Mouse (Mus musculus) forebrain, embryonic 13.5 days (tissue): ENCODE results near the gene Yipf2. TPM values are rescaled to one million over a fixed set of nuclear protein-coding genes. Genes with fewer than 3 reads are reported as not detected.
"Not testable (repeated sequence)": the region's sequence is repeated elsewhere in the genome, so short reads cannot be mapped to it uniquely, and the experiment has no call there.

ENCODE experiments used
- ATAC-seq: fragments of 200-750 bp; cut with Nextera tagmentation; 2 replicates; pipeline ENCODE4 v1.8.0; 2017
- H3K27ac ChIP-seq: fragments of 300-500 bp; sonication (generic); 2 replicates; pipeline ENCODE4 v1.5.1; 2015; ENCODE audit warnings: inconsistent platforms, mild to moderate bottlenecking, moderate library complexity
- H3K27me3 ChIP-seq: fragments of 300-500 bp; sonication (generic); 2 replicates; pipeline ENCODE4 v1.6.1; 2015; ENCODE audit warnings: mild to moderate bottlenecking, inconsistent platforms
- H3K36me3 ChIP-seq: fragments of 300-500 bp; sonication (generic); 2 replicates; pipeline ENCODE4 v1.6.1; 2015; ENCODE audit warnings: mild to moderate bottlenecking, inconsistent platforms; ENCODE audit not compliant: poor library complexity, severe bottlenecking
- H3K4me1 ChIP-seq: fragments of 300-500 bp; sonication (generic); 2 replicates; pipeline ENCODE4 v1.6.1; 2015; ENCODE audit warnings: inconsistent platforms
- H3K4me2 ChIP-seq: fragments of 300-500 bp; sonication (generic); 2 replicates; pipeline ENCODE4 v1.6.1; 2015; ENCODE audit warnings: inconsistent platforms, mild to moderate bottlenecking, moderate library complexity
- H3K4me3 ChIP-seq: fragments of 300-500 bp; sonication (generic); 2 replicates; pipeline ENCODE4 v1.5.1; 2015; ENCODE audit warnings: mild to moderate bottlenecking, inconsistent platforms
- H3K9ac ChIP-seq: fragments of 300-500 bp; sonication (generic); 2 replicates; pipeline ENCODE4 v1.6.1; 2015; ENCODE audit warnings: mild to moderate bottlenecking, inconsistent platforms
- H3K9me3 ChIP-seq: fragments of 300-500 bp; sonication (generic); replicated peaks from 2 replicates; pipeline ENCODE4 v1.6.1; 2016; ENCODE audit warnings: inconsistent platforms
- WGBS: fragments of 180-500 bp; shearing (Covaris S2); methylation state at CpG from one replicate; pipeline ENCODE4 v1.1.7; 2015; 5-methylcytosine and 5-hydroxymethylcytosine counted together
- microRNA counts: library from miRNA; unstranded; fragments of <30 nt; microRNA quantifications from one replicate; lab custom pipeline; 2016
- microRNA-seq: library from miRNA; unstranded; fragments of <30 nt; microRNA quantifications from one replicate; pipeline ENCODE4, GENCODE M21; 2016
- polyA plus RNA-seq: library from polyadenylated mRNA; unstranded; fragments of >200 nt; fragmentation: Nextera tagmentation; extraction: Ambion mirVana; gene quantifications from 2 replicates; pipeline ENCODE4 v1.2.1, GENCODE M21; 2015

The Yipf2 gene
- polyA plus RNA-seq, 1 experiment from 2014 or later = 20.6 TPM

DNA sequence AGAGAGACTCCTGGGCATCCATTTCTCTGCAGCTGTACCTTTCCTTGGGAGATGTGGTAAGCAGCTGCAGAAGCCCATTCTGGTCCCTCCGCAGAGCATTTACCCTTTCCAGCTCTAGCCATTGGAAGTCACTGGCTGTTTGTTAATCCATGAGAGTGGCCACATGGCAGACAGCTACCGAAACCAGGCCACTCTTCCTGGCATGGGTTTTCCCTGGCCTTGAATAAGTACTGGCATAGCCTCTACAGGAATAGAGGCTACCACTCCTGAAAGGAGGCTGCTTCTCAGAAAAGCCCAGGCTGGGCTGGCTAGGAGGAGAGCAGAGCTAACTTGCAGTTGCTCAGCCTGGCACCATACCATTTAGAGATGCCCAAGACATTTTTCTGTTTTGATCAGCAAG lies 41.6 kb downstream of the Yipf2 start:
- H3K27ac ChIP-seq = 0 out of 2 replicates have a peak overlapping the region, but pooled peaks have one; percentile 35
- no peak for ATAC-seq
- no peak overlapping the region for H3K9ac ChIP-seq
- H3K9me3 ChIP-seq = no peaks in the 10 kb centered on the region
- peaks cover 20% of the 10 kb centered on the region for H3K4me1 ChIP-seq
- no peak overlapping the region for H3K4me2 ChIP-seq
- WGBS = 98% methylated on average over 2 of the region's 2 CpGs
- no peak overlapping the region for H3K4me3 ChIP-seq
- no peaks in the 10 kb centered on the region for H3K27me3 ChIP-seq
- H3K36me3 ChIP-seq = peaks cover 29% of the 10 kb centered on the region

GRCm38 (mm10) chr9:21547075-21547941 lies 45.3 kb downstream of the Yipf2 start:
- Histone ChIP-seq H3K9ac (peak overlapping the region; percentile 95), H3K9me3 (no peaks in the 10 kb centered on the region), H3K27me3 (no peaks in the 10 kb centered on the region), H3K36me3 (peaks cover 21% of the 10 kb centered on the region), H3K4me3 (peak overlapping the region; percentile 76), H3K4me1 (peaks cover 32% of the 10 kb centered on the region), H3K4me2 (peak overlapping the region; percentile 82), H3K27ac (peak overlapping the region; percentile 98)
- ATAC-seq = peak; percentile 25
- 1% methylated on average over 47 of the region's 66 CpGs for WGBS

DNA sequence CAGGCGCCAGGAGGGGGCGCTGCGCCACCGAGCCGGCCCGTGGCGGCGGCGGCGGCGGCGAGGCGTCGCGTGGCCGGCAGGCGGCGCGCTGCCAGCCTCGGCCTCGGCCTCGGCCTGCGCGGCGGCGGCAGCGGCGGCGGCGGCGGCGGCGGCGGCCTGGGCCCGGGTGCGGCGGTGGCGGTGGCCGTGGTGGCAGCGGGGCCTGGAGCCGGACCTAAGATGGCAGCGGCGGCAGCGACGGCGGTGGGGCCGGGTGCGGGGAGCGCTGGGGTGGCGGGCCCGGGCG lies 45.9 kb downstream of the Yipf2 start, which contains the start of gene Carm1:
Carm1 (plus strand) TSS at position 106 of the 286 bp plus-strand sequence.
- H3K27me3 ChIP-seq = no peaks in the 10 kb centered on the region
- peak within 1 kb of the TSS; percentile 82 for H3K4me2 ChIP-seq
- ATAC-seq = no peak; the same call in 1 of the 2 replicates

DNA sequence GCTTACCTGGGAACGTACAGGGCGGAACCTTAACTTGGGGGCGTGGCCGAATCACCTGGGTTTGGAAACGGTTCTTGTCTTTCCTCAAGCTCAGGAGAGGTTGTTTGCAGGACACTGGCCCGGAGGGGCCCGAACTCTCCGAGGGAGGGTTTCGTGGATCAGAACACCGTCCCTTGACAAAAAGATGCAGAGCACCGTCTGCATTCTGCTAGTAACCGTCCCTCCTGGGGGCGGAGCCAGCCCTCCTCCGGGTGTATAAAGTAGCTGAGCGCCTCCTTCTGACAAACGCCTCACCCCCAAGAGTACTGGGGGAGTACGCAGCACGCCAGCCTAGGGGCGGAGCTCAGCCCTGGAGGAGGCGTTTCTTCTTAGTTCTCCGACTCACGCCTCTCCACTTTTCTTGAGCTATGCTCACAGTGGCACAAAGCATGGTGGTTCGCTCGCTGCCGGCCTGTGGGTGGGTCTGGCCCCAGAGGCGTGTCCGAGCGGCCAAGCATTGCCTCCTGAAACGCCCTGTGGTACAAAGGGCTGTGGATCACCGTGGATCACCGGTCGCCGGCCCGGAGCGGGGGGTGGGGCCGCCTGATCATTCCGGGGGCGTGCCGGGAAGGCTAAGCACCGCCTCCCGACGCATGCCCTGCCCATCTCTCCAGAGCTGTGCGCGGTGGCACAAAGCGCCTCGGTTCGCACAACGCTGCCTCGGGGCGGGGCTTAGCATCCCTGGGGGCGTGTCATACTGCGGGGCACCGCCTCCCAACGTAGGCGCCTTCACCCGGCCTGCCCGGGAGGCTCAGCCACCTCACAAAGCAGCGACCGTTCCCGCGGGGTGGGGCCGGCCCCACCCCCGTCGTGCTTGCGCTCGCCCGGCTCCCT lies 46.5 kb downstream of the Yipf2 start:
- peak overlapping the region; percentile 76 for H3K4me3 ChIP-seq
- peak; percentile 95 for ATAC-seq
- H3K9me3 ChIP-seq = no peaks in the 10 kb centered on the region
- H3K4me1 ChIP-seq = peaks cover 28% of the 10 kb centered on the region
- WGBS = under 1% methylated on average over 64 of the region's 67 CpGs
- peaks cover 17% of the 10 kb centered on the region for H3K36me3 ChIP-seq
- peak overlapping the region; percentile 70 for H3K4me2 ChIP-seq
- no peaks in the 10 kb centered on the region for H3K27me3 ChIP-seq
- H3K27ac ChIP-seq = peak overlapping the region; percentile 98
- peak overlapping the region; percentile 95 for H3K9ac ChIP-seq

More for the DNA sequence above, 45.9 kb downstream of the Yipf2 start, which contains the start of gene Carm1:
- Histone ChIP-seq H3K36me3 (peaks cover 21% of the 10 kb centered on the region), H3K27ac (peak within 1 kb of the TSS; percentile 98), H3K4me3 (peak within 1 kb of the TSS; percentile 76), H3K9me3 (no peaks in the 10 kb centered on the region), H3K4me1 (peaks cover 32% of the 10 kb centered on the region), H3K9ac (peak within 1 kb of the TSS; percentile 95)
- WGBS = 5% methylated on average over 4 of the region's 52 CpGs

- no peaks in the 10 kb centered on the region for H3K9me3 ChIP-seq
- H3K9ac ChIP-seq = peak overlapping the region; percentile 95
- H3K27ac ChIP-seq = peak overlapping the region; percentile 98
- H3K4me1 ChIP-seq = peaks cover 27% of the 10 kb centered on the region
- peak overlapping the region; percentile 76 for H3K4me3 ChIP-seq
- no peaks in the 10 kb centered on the region for H3K27me3 ChIP-seq
- ATAC-seq = peak; percentile 62
- WGBS = 3% methylated on average over 9 of the region's 9 CpGs
- H3K4me2 ChIP-seq = peak overlapping the region; percentile 70
- peaks cover 11% of the 10 kb centered on the region for H3K36me3 ChIP-seq
These were observed 47.2 kb downstream of the Yipf2 start for GRCm38 (mm10) chr9:21545351-21545915.

DNA sequence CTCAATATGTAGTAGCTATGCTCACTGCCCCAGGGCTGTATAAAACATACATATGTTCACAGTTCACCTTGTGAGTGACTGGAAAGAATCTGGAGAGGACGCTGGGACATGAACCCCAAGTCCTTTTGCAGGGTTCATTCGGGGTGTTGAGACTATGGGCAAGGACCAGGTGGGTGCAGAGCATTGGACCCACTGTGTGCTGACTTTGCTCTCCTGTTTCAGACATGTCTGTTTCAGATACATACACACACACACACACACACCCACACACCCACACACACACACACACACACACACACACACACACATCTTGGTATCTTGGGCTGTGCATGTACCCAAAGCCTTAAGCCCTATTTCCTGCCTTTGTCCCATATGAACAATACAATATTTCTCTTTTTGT lies 50.6 kb downstream of the Yipf2 start:
- H3K27ac ChIP-seq, H3K36me3 ChIP-seq, H3K9ac ChIP-seq, H3K4me2 ChIP-seq, ATAC-seq, H3K4me3 ChIP-seq, H3K9me3 ChIP-seq, H3K27me3 ChIP-seq: not testable (repeated sequence)
- 94% methylated on average over 2 of the region's 2 CpGs for WGBS
- H3K4me1 ChIP-seq = peaks cover 12% of the 10 kb centered on the region

- no peak overlapping the region for H3K4me2 ChIP-seq
- no peak for ATAC-seq
- peaks cover 7% of the 10 kb centered on the region for H3K4me1 ChIP-seq
- WGBS = 84% methylated on average over 7 of the region's 7 CpGs
- H3K27ac ChIP-seq = no peak overlapping the region
- H3K9ac ChIP-seq = no peak overlapping the region
- H3K27me3 ChIP-seq = no peaks in the 10 kb centered on the region
- H3K4me3 ChIP-seq = no peak overlapping the region
- no peaks in the 10 kb centered on the region for H3K9me3 ChIP-seq
- H3K36me3 ChIP-seq = peaks cover 8% of the 10 kb centered on the region; the same call in 1 of the 2 replicates
These were observed 52.5 kb downstream of the Yipf2 start for GRCm38 (mm10) chr9:21539981-21540753.

MicroRNA genes within 50 kb of the gene (microRNA counts, 519-probe panel; counts per million panel counts)
- 177 counts per million, percentile 53 among the panel's probes with 10 or more counts for microRNA mmu-miR-1946b (lab: Ali Mortazavi, UCI)

Small RNA genes lying within 50 kb of the gene (microRNA-seq; reads per million reads assigned to microRNA genes)
- gene Mir1946b = not detected

Other genes with a start within 250 kb of the Yipf2 start
- 310 and 349 TPM in 2 replicates for gene Ilf3, start 225.0 kb downstream of the Yipf2 start, polyA plus RNA-seq
- 46.9 and 55.9 TPM in 2 replicates for gene Qtrt1, start 181.0 kb downstream of the Yipf2 start, polyA plus RNA-seq
- gene Dnm2, start 167.9 kb downstream of the Yipf2 start, polyA plus RNA-seq = 71.8 and 72.4 TPM in 2 replicates
- gene Tmed1, start 82.6 kb downstream of the Yipf2 start, polyA plus RNA-seq = 59.2 and 69.3 TPM in 2 replicates
- 5.3 and 5.4 TPM in 2 replicates for gene AB124611, start 66.7 kb downstream of the Yipf2 start, polyA plus RNA-seq
- gene Carm1, start 45.9 kb downstream of the Yipf2 start, polyA plus RNA-seq = 28.5 and 29.9 TPM in 2 replicates
- gene Timm29, start 106 bp downstream of the Yipf2 start, polyA plus RNA-seq = 44.3 and 46.7 TPM in 2 replicates
- 159 and 174 TPM in 2 replicates for gene Smarca4, start 23.3 kb upstream of the Yipf2 start, polyA plus RNA-seq
- gene Ldlr, start 130.7 kb upstream of the Yipf2 start, polyA plus RNA-seq = 21.2 and 26.3 TPM in 2 replicates
- 95.6 and 95.7 TPM in 2 replicates for gene Spc24, start 167.5 kb upstream of the Yipf2 start, polyA plus RNA-seq
- gene Kank2, start 205.9 kb upstream of the Yipf2 start, polyA plus RNA-seq = 2.6 and 3.1 TPM in 2 replicates
- gene Angptl8, start 242.7 kb upstream of the Yipf2 start, polyA plus RNA-seq = 0.21 TPM in 1 of 2 replicates, not detected in the other